8 mouse cellular contexts compared by ENCODE assay signal in genomic region chr15:30173370-30173941, GRCm38 (mm10). TPM values are rescaled to one million over a fixed set of nuclear protein-coding genes. Genes with fewer than 3 reads are reported as not detected.
DNase-seq lines count a peak whose midpoint lies in the region; ATAC-seq and TF ChIP-seq lines count a peak whose summit lies in the region.

No protein-coding gene starts in this region.

- ATAC-seq in intestine, postnatal 0 days, result no peak
- 0 out of 2 replicates have a peak, but pooled peaks have one; percentile 21 for ATAC-seq in stomach, postnatal 0 days (ENCODE audit: low FRiP score, low TSS enrichment)
- ATAC-seq in CD4-positive, CD25-positive, alpha-beta regulatory T cell, adult 4 months, result no peak

- peaks cover 38% of the 10 kb centered on the region for H3K27me3 ChIP-seq in intestine, postnatal 0 days (replicated peaks; ENCODE audit: control insufficient read depth, insufficient read depth, low read length)
- H3K27me3 ChIP-seq in midbrain, embryonic 10.5 days (ENCODE audit: low read depth, poor library complexity, severe bottlenecking), result peaks cover 33% of the 10 kb centered on the region
- no peaks in the 10 kb centered on the region; the same call in 1 of the 2 replicates for H3K27me3 ChIP-seq in stomach, postnatal 0 days (ENCODE audit: control insufficient read depth, insufficient read depth, low read length)

- no peak for TF ChIP-seq EP300 in stomach, postnatal 0 days (optimal IDR thresholded peaks at IDR 0.05)

- H3K4me3 ChIP-seq in intestine, postnatal 0 days (ENCODE audit: low read depth, low read length), result peak overlapping the region; percentile 59
- H3K4me3 ChIP-seq in midbrain, embryonic 10.5 days, result peak overlapping the region; percentile 84
- H3K4me3 ChIP-seq in stomach, postnatal 0 days (ENCODE audit: low read depth, low read length), result peak overlapping the region; percentile 57

- no peak overlapping the region for H3K9ac ChIP-seq in intestine, postnatal 0 days (ENCODE audit: low read depth, low read length)
- 0 out of 2 replicates have a peak overlapping the region, but pooled peaks have one; percentile 31 for H3K9ac ChIP-seq in stomach, postnatal 0 days (ENCODE audit: low read length)

- DNase-seq in adrenal gland, adult 2 months, result peak; percentile 11
- no peak for DNase-seq in adrenal gland, postnatal 4 days (ENCODE audit: low spot score in 2 of 2)
- DNase-seq in urinary bladder, postnatal 14 days (ENCODE audit: low spot score), result peak; percentile 3
- no peak for DNase-seq in urinary bladder, postnatal 10 days (ENCODE audit: low spot score)
- peak; percentile 47 for DNase-seq in midbrain, embryonic 10.5 days (ENCODE audit: low spot score)
- no peak for DNase-seq in stomach, postnatal 0 days (ENCODE audit: low spot score)

- H3K4me1 ChIP-seq in intestine, postnatal 0 days (replicated peaks; ENCODE audit: control insufficient read depth, insufficient read depth, low read length), result no peaks in the 10 kb centered on the region
- peaks cover 22% of the 10 kb centered on the region for H3K4me1 ChIP-seq in midbrain, embryonic 10.5 days
- 0 out of 2 replicates have a peak, but pooled peaks cover 4% of the 10 kb centered on the region for H3K4me1 ChIP-seq in stomach, postnatal 0 days (replicated peaks; ENCODE audit: control insufficient read depth, insufficient read depth)

- H3K9me3 ChIP-seq in intestine, postnatal 0 days (ENCODE audit: control insufficient read depth), result no peaks in the 10 kb centered on the region
- H3K9me3 ChIP-seq in midbrain, embryonic 10.5 days (replicated peaks), result no peaks in the 10 kb centered on the region
- no peaks in the 10 kb centered on the region for H3K9me3 ChIP-seq in stomach, postnatal 0 days (ENCODE audit: control insufficient read depth, low read length)

- TF ChIP-seq CTCF in intestine, postnatal 0 days (IDR thresholded peaks at IDR 0.05; ENCODE audit: low read depth), result no peak
- TF ChIP-seq CTCF in stomach, postnatal 0 days (IDR thresholded peaks at IDR 0.05; ENCODE audit: low read depth), result no peak

- under 1% methylated on average over 27 of the region's 29 CpGs for WGBS in intestine, postnatal 0 days
- WGBS in midbrain, embryonic 10.5 days, result under 1% methylated on average over 29 of the region's 29 CpGs
- under 1% methylated on average over 29 of the region's 29 CpGs for WGBS in stomach, postnatal 0 days

- H3K4me2 ChIP-seq in intestine, postnatal 0 days (replicated peaks; ENCODE audit: low read depth), result peak overlapping the region; percentile 90
- peak overlapping the region; percentile 90 for H3K4me2 ChIP-seq in stomach, postnatal 0 days (replicated peaks; ENCODE audit: low read depth)

- H3K27ac ChIP-seq in intestine, postnatal 0 days (ENCODE audit: low read depth, low read length), result no peak overlapping the region
- H3K27ac ChIP-seq in midbrain, embryonic 10.5 days (replicated peaks), result peak overlapping the region; percentile 91
- no peak overlapping the region for H3K27ac ChIP-seq in stomach, postnatal 0 days (replicated peaks)

- no peaks in the 10 kb centered on the region for H3K36me3 ChIP-seq in intestine, postnatal 0 days (ENCODE audit: control insufficient read depth, insufficient read depth)
- H3K36me3 ChIP-seq in midbrain, embryonic 10.5 days, result no peaks in the 10 kb centered on the region
- no peaks in the 10 kb centered on the region for H3K36me3 ChIP-seq in stomach, postnatal 0 days (ENCODE audit: control insufficient read depth, insufficient read depth, low read length)

RNA-seq across cellular contexts. Expression of gene Ctnnd2, which starts 1.1 kb away (rescaled TPM):
- 1 to 10 TPM; 2.3 to 5.1 TPM for total RNA-seq in adrenal gland, adult 2 months (2021)
- polyA plus RNA-seq in adrenal gland, adult 2 months (2012; rRNA removed), result 3.3 and 4.5 TPM in 2 replicates
- 10 to 100 TPM; 10.2 to 10.4 TPM for total RNA-seq in adrenal gland, postnatal 4 days (2021)
- polyA plus RNA-seq in intestine, postnatal 0 days (2015; fragmentation: Nextera tagmentation; extraction: Ambion mirVana), result 0.81 and 1.0 TPM in 2 replicates
- polyA plus RNA-seq in midbrain, embryonic 10.5 days (2016; fragmentation: Nextera tagmentation; extraction: Ambion mirVana), result 22.7 and 23.9 TPM in 2 replicates
- 0.53 and 1.5 TPM in 2 replicates for polyA plus RNA-seq in stomach, postnatal 0 days (2015; fragmentation: Nextera tagmentation; extraction: Ambion mirVana)
- polyA plus RNA-seq in CD4-positive, CD25-positive, alpha-beta regulatory T cell, adult 4 months (2017; shearing (Covaris generic)), result under 1 TPM in 1 of 2 experiments, not detected in 1; 0.54 TPM

Comparison
In these comparisons a context has a peak if more than half of its experiments do, and no peak if none do; other contexts are left out.
1. DNase-seq: peak in adrenal gland, adult 2 months (single experiment), urinary bladder, postnatal 14 days (single experiment) and midbrain, embryonic 10.5 days (single experiment); none in adrenal gland, postnatal 4 days (0 of 2), urinary bladder, postnatal 10 days (single experiment) and stomach, postnatal 0 days (single experiment).
2. Peak in every context shown above with its lines, with median percentiles within 50 percentile points of each other: H3K4me3 ChIP-seq.